Mouse (Mus musculus) cerebellum, adult (tissue): Measurements from ENCODE around the gene Gm29106.
"Not testable (repeated sequence)": the region's sequence is repeated elsewhere in the genome, so short reads cannot be mapped to it uniquely, and the experiment has no call there.

ENCODE experiments used
- ATAC-seq: cut with Nextera tagmentation; 2 replicates; pipeline ENCODE4 v1.9.2; 2017; ENCODE audit warnings: mild to moderate bottlenecking, moderate library complexity, mixed read lengths; ENCODE audit not compliant: insufficient number of reproducible peaks, low FRiP score, low TSS enrichment

Gm29106 gene

DNA sequence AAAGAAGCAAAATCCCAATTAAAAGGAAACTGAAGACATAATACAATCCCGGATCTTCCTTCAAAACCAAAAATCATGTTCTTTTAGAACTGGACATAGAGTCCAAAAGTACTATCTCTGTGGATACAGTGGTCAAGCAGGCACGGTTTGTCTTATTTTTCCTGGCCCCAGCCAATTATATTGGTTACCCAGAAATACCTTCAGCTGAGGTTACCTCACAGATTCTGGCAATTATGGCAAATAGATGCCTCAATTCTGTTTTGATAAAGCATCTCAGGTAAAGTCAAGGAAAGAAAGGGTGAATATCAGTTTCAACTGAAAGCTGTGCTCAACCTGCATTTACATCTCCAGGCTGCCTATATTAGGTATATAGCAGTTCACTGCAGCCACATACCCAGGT, at the start of gene Gm29106:
Gm29106 (plus strand) TSS at position 301 of the 400 bp plus-strand sequence.
- ATAC-seq = not testable (repeated sequence)

DNA sequence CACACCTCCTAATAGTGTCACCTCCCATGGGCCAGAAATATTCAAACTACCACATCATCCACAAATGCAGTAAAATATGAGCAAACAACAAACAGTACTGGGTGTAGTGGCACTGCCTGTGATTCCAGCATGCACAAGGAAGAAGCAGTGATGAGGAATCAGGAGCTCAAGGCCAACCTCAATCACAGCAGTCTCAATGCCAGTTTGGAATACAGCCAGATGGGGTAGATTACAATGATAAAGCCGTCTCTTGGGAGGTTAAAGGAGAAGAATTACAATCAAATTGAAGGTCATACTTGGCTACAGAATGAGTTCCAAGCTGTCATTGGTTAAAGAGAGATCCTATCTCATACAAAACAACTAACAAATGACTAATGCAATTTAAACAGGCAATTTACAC, 52.2 kb downstream of the Gm29106 start:
- ATAC-seq = no peak

DNA sequence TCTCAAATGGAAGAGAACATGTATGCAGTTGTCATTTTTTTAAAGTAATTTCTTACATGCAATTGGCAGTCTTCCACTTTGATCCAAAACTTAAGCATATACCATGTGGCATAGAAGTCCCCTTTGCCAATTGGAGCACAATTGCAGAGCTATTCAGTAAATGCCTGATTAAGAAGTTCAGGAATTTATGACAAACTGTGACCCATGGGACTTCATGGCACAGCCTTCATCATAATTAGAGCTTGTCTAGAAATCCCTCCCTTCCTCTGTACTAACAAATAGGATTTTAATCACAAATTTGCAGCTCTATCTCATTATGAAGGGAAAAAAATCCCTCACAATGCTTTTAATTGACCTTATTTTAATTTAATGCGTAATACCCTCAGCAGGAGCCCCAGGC, 59.7 kb downstream of the Gm29106 start:
- no peak for ATAC-seq
